Mouse (Mus musculus): ENCODE measurements around the gene Git1.

DNA sequence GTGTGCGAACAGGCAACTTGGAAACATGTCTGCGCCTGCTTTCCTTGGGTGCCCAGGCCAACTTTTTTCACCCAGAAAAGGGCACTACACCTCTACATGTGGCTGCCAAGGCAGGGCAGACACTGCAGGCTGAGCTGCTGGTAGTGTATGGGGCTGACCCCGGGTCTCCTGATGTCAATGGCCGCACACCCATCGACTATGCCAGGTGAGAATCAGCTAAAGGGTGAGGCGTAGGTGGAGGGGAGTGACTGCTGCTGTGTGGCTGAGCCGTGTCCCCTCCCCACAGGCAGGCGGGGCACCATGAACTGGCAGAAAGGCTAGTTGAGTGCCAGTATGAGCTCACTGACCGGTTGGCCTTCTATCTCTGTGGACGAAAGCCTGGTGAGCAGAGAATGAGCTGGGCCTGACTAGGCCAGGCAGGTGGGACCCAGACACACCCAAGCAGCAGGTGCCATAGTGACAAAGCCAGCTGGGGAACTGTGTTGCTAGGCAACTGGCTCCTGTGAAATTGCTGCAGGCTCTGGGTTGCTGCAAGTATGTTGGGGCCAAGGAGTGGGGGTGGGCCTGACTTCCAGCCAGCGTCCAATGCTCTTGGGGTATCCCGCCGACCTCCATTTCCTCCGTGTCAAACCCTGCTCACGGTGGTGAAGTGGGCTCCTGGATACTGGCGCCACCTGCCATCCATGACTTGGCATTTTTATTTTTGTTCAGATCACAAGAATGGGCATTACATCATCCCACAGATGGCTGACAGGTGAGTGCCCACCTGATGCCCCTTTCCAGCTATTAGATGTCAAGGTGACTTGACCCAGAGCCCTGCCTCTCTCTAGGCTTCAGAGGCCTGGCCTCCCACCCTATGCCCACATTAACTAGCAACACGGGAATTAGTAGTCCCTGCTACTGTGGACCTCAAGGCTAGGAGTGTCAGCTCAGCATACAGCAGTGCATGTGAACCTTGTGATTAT, 7.3 kb downstream of the Git1 start:
- TF ChIP-seq CTCF (IDR thresholded peaks at IDR 0.05; ENCODE audit: insufficient read depth, low read depth, low read length) (peak; percentile 15; the same call in 1 of the 2 replicates), POLR2A (IDR thresholded peaks at IDR 0.05; ENCODE audit: insufficient read depth, low read depth, low read length) (no peak)
